Mouse (Mus musculus): ENCODE measurements around the gene Dgat2.

- TF ChIP-seq CTCF (IDR thresholded peaks at IDR 0.05; ENCODE audit: borderline replicate concordance, extremely low read depth, insufficient read depth, insufficient read length) = no peak
- no peak for TF ChIP-seq POLR2A (IDR thresholded peaks at IDR 0.05; ENCODE audit: borderline replicate concordance, extremely low read depth, insufficient read depth, insufficient read length, poor library complexity, severe bottlenecking)
These were observed 53.6 kb downstream of the Dgat2 start for GRCm38 (mm10) chr7:99128965-99129364.

Data from brain, embryonic 14.5 days (tissue).